In the genomic region with DNA sequence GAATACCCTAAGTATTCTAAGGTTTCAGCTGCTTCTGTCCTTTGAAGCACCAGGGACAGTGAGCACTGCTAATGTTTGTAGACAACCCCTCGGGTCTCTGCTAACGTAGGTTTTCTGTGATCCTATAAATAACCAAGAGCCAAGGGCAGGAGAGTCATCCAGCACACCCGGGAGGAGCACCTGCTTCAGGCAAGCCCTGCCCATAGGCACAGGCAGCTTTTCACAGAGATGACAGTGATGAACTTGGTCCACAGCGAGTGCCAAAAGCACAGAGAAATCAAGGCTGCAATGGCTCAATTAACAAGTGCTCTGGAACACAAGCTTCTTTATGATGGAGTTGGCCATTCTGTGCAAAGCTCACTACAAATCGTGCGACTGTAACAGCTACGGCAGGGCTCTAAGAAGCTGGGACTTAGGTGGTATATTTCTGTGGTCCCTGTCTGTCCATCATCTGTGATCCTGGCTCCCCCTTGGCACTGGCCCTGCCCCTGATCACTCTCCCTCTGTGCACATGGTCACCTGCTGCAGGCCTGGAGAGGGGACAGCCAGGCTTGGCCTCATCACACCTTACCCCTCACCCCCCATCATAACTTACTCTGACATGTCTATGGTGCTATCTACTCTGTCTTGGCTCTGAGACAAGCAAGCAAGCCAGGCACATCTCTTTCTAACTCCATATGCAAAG, we compare ENCODE assay signal across 19 mouse cellular contexts.
DNase-seq lines count a peak whose midpoint lies in the region; ATAC-seq and TF ChIP-seq lines count a peak whose summit lies in the region.
"Had no signal": no experiment of that assay in that cellular context is flagged by ENCODE, and none has a peak within 500 bp of the region (broad histone marks: within the 10 kb centered on the region; RNA-seq: fewer than 3 reads in every experiment).

No protein-coding gene starts in this region.

- H3K4me2 ChIP-seq in midbrain, postnatal 0 days (ENCODE audit: low read depth, low read length, poor library complexity, severe bottlenecking): no peak overlapping the region
- no peak overlapping the region for H3K4me2 ChIP-seq in midbrain, embryonic 11.5 days
- H3K4me2 ChIP-seq: liver, embryonic 13.5 days had no signal

- DNase-seq in heart, embryonic 10.5 days (ENCODE audit: low spot score): no peak
- DNase-seq in heart, postnatal 14 days: no peak
- DNase-seq in midbrain, postnatal 0 days (ENCODE audit: low spot score): peak; percentile 64
- no peak for DNase-seq in midbrain, embryonic 11.5 days (ENCODE audit: low spot score, missing footprints)
- peak; percentile 53 to 65 for DNase-seq in cerebellum, postnatal 36 days
- DNase-seq in kidney, postnatal 14 days: no peak
- DNase-seq in spleen, adult 12 weeks (ENCODE audit: low spot score): no peak
- DNase-seq: adrenal gland, postnatal 25 days; kidney, adult 18-20 months; kidney, postnatal 25 days; liver, embryonic 13.5 days; right cerebral cortex, postnatal 14 days; thymus, postnatal 4 days had no signal

- no peak for TF ChIP-seq CTCF in midbrain, postnatal 0 days (IDR thresholded peaks at IDR 0.05)
- no peak for TF ChIP-seq CTCF in olfactory bulb, adult 2 months (IDR thresholded peaks at IDR 0.05; ENCODE audit: insufficient read depth, low read depth, low read length)

- no peak overlapping the region for H3K4me3 ChIP-seq in heart, embryonic 10.5 days
- H3K4me3 ChIP-seq in midbrain, postnatal 0 days (ENCODE audit: low read depth, low read length): no peak overlapping the region
- no peak overlapping the region for H3K4me3 ChIP-seq in midbrain, embryonic 11.5 days (ENCODE audit: low read depth, low read length)
- no peak overlapping the region for H3K4me3 ChIP-seq in olfactory bulb, adult 2 months (ENCODE audit: insufficient read depth, low read depth, low read length)
- H3K4me3 ChIP-seq: limb, embryonic 10.5 days; liver, embryonic 13.5 days; midbrain, embryonic 10.5 days had no signal

- H3K4me1 ChIP-seq in heart, embryonic 10.5 days: peaks cover 49% of the 10 kb centered on the region
- no peaks in the 10 kb centered on the region for H3K4me1 ChIP-seq in midbrain, postnatal 0 days (ENCODE audit: insufficient read depth, low read length)
- no peaks in the 10 kb centered on the region for H3K4me1 ChIP-seq in midbrain, embryonic 11.5 days (ENCODE audit: control insufficient read depth, insufficient read depth, low read length)
- H3K4me1 ChIP-seq in olfactory bulb, adult 2 months (ENCODE audit: control insufficient read depth, insufficient read depth, low read length): peaks cover 44% of the 10 kb centered on the region
- H3K4me1 ChIP-seq: liver, embryonic 13.5 days had no signal

- 61% methylated on average over 7 of the region's 7 CpGs for WGBS in heart, embryonic 10.5 days
- 64% methylated on average over 7 of the region's 7 CpGs for WGBS in midbrain, postnatal 0 days
- WGBS in midbrain, embryonic 11.5 days: 80% methylated on average over 7 of the region's 7 CpGs
- WGBS in olfactory bulb, adult 2 months: 35% methylated on average over 7 of the region's 7 CpGs

- intact Hi-C loops in heart, postnatal 14 days (cut with DNase I): no loop called here

- H3K27ac ChIP-seq in heart, embryonic 10.5 days: peak overlapping the region; percentile 70; the same call in 1 of the 2 replicates
- no peak overlapping the region for H3K27ac ChIP-seq in midbrain, postnatal 0 days (ENCODE audit: low read depth, low read length)
- H3K27ac ChIP-seq in midbrain, embryonic 11.5 days (ENCODE audit: low read depth, low read length): no peak overlapping the region
- 0 out of 2 replicates have a peak overlapping the region, but pooled peaks have one; percentile 21 for H3K27ac ChIP-seq in olfactory bulb, adult 2 months (ENCODE audit: insufficient read depth, low read depth, low read length)
- H3K27ac ChIP-seq: limb, embryonic 10.5 days; liver, embryonic 13.5 days; midbrain, embryonic 10.5 days had no signal

- ATAC-seq in midbrain, postnatal 0 days (ENCODE audit: low FRiP score): no peak
- ATAC-seq in midbrain, embryonic 11.5 days (ENCODE audit: low FRiP score): no peak
- ATAC-seq: activated CD4-positive, CD25-positive, alpha-beta regulatory T cell, adult 4 months; forebrain, embryonic 14.5 days; lung, postnatal 0 days had no signal

- H3K27me3 ChIP-seq in heart, embryonic 10.5 days (ENCODE audit: insufficient read depth, poor library complexity, severe bottlenecking): no peaks in the 10 kb centered on the region
- H3K27me3 ChIP-seq in midbrain, postnatal 0 days (ENCODE audit: insufficient read depth, low read length): no peaks in the 10 kb centered on the region
- no peaks in the 10 kb centered on the region for H3K27me3 ChIP-seq in midbrain, embryonic 11.5 days (ENCODE audit: control insufficient read depth, insufficient read depth, low read length)
- H3K27me3 ChIP-seq: liver, embryonic 13.5 days had no signal

- no peaks in the 10 kb centered on the region for H3K9me3 ChIP-seq in heart, embryonic 10.5 days
- no peaks in the 10 kb centered on the region for H3K9me3 ChIP-seq in midbrain, postnatal 0 days (ENCODE audit: low read length)
- H3K9me3 ChIP-seq in midbrain, embryonic 11.5 days (ENCODE audit: control insufficient read depth, low read length): no peaks in the 10 kb centered on the region
- H3K9me3 ChIP-seq: limb, embryonic 10.5 days; liver, embryonic 13.5 days; midbrain, embryonic 10.5 days had no signal

- H3K36me3 ChIP-seq in heart, embryonic 10.5 days: peaks cover 6% of the 10 kb centered on the region; the same call in 1 of the 2 replicates
- H3K36me3 ChIP-seq in midbrain, postnatal 0 days (ENCODE audit: insufficient read depth, low read length): no peaks in the 10 kb centered on the region
- no peaks in the 10 kb centered on the region for H3K36me3 ChIP-seq in midbrain, embryonic 11.5 days (ENCODE audit: control insufficient read depth, insufficient read depth, low read length)
- H3K36me3 ChIP-seq: limb, embryonic 10.5 days; liver, embryonic 13.5 days; midbrain, embryonic 10.5 days had no signal

- H3K9ac ChIP-seq in midbrain, postnatal 0 days (replicated peaks; ENCODE audit: low read length, poor library complexity, severe bottlenecking): no peak overlapping the region
- no peak overlapping the region for H3K9ac ChIP-seq in midbrain, embryonic 11.5 days (ENCODE audit: low read length)
- H3K9ac ChIP-seq: liver, embryonic 13.5 days had no signal

- no peak for TF ChIP-seq POLR2A in olfactory bulb, adult 2 months (IDR thresholded peaks at IDR 0.05; ENCODE audit: insufficient read depth, low read depth, low read length)

Comparison
In these comparisons a context has a peak if more than half of its experiments do, and no peak if none do; other contexts are left out.
1. DNase-seq: peak in midbrain, postnatal 0 days (single experiment) and cerebellum, postnatal 36 days (2 of 2); none in heart, embryonic 10.5 days (single experiment), heart, postnatal 14 days (0 of 2), midbrain, embryonic 11.5 days (single experiment), kidney, postnatal 14 days (single experiment) and spleen, adult 12 weeks (single experiment).
2. H3K27ac ChIP-seq: peak in heart, embryonic 10.5 days (single experiment) and olfactory bulb, adult 2 months (single experiment); none in midbrain, postnatal 0 days (single experiment) and midbrain, embryonic 11.5 days (single experiment).